Mouse (Mus musculus) hindbrain, postnatal 0 days (tissue): ENCODE data around the gene Naa35. TPM values are rescaled to one million over a fixed set of nuclear protein-coding genes. Genes with fewer than 3 reads are reported as not detected.
"Not testable (repeated sequence)": the region's sequence is repeated elsewhere in the genome, so short reads cannot be mapped to it uniquely, and the experiment has no call there.

Source experiments
- ATAC-seq: fragments of 200-750 bp; cut with Nextera tagmentation; 2 replicates; pipeline ENCODE4 v1.8.0; 2017; ENCODE audit warnings: mild to moderate bottlenecking, moderate TSS enrichment, moderate library complexity
- DNase-seq: peaks from one replicate; pipeline ENCODE4 v3.0.0-alpha.2; 2015; ENCODE audit warnings: low spot score
- H3K27ac ChIP-seq: fragments of 300-500 bp; sonication (generic); 2 replicates; pipeline ENCODE4 v1.5.1; 2014; ENCODE audit warnings: mild to moderate bottlenecking
- H3K27me3 ChIP-seq: fragments of 300-500 bp; sonication (generic); 2 replicates; pipeline ENCODE4 v1.6.1; 2014; ENCODE audit warnings: low read length, mixed read lengths; ENCODE audit not compliant: insufficient read depth
- H3K36me3 ChIP-seq: fragments of 300-500 bp; sonication (generic); 2 replicates; pipeline ENCODE4 v1.6.1; 2014; ENCODE audit warnings: low read length, mixed read lengths; ENCODE audit not compliant: insufficient read depth
- H3K4me1 ChIP-seq: fragments of 300-500 bp; sonication (generic); 2 replicates; pipeline ENCODE4 v1.6.1; 2014; ENCODE audit warnings: antibody characterized with exemption, low read length, mixed read lengths; ENCODE audit not compliant: insufficient read depth
- H3K4me2 ChIP-seq: fragments of 300-500 bp; sonication (generic); 2 replicates; pipeline ENCODE4 v1.6.1; 2014; ENCODE audit warnings: low read depth, mild to moderate bottlenecking, low read length, moderate library complexity, mixed read lengths
- H3K4me3 ChIP-seq: fragments of 300-500 bp; sonication (generic); 2 replicates; pipeline ENCODE4 v1.5.1; 2014; ENCODE audit warnings: low read length
- H3K9ac ChIP-seq: fragments of 300-500 bp; sonication (generic); replicated peaks from 2 replicates; pipeline ENCODE4 v1.6.1; 2014; ENCODE audit warnings: mild to moderate bottlenecking, low read length, moderate library complexity, mixed read lengths
- H3K9me3 ChIP-seq: fragments of 300-500 bp; sonication (generic); 2 replicates; pipeline ENCODE4 v1.6.1; 2016; ENCODE audit warnings: low read length, mixed read lengths
- CTCF ChIP-seq: IDR thresholded peaks from 2 replicates; pipeline ENCODE4 v1.5.1; 2016; ENCODE audit warnings: antibody characterized with exemption, control low read depth, low read depth
- WGBS: fragments of 180-500 bp; shearing (Covaris S2); extraction: QIAGEN DNeasy Blood & Tissue Kit; methylation state at CpG from one replicate; pipeline ENCODE4 v1.1.7; 2014; 5-methylcytosine and 5-hydroxymethylcytosine counted together
- polyA plus RNA-seq: library from polyadenylated mRNA; unstranded; fragments of >200 nt; fragmentation: Nextera tagmentation; extraction: Ambion mirVana; gene quantifications from 2 replicates; pipeline ENCODE4 v1.2.1, GENCODE M21; 2015
- total RNA-seq: library from RNA; depleted of rRNA; stranded (reverse); fragments of >200 nt; gene quantifications from 2 replicates; pipeline ENCODE4 v1.2.3, GENCODE M21; 2014

The Naa35 gene
- total and polyA plus RNA-seq, 2 experiments from 2014 or later = 98.5 to 99.6 TPM

DNA sequence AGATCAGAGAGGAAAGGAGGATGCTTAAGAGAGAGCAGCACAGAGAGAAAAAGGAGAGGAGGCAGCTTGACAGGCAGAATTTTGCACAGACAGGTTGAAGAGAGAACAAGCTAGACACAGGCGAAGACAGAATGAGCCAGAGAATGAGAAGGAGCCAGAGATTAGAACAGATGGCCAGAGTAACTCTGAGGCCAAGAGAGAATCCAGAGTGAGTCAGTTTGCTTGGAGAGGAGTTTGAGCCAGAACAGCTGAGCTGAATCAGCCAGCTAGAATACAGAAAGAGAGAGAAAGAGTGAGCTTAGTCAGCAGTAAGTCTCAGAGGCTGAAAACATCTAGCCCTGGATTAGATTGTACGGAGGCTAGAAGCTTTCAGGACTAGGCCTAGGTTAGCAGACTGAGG is 12.5 kb upstream of the Naa35 start:
- H3K9me3 ChIP-seq = no peaks in the 10 kb centered on the region
- no peak for DNase-seq
- no peak overlapping the region for H3K4me2 ChIP-seq
- H3K9ac ChIP-seq = no peak overlapping the region
- H3K27ac ChIP-seq = no peak overlapping the region
- no peaks in the 10 kb centered on the region for H3K36me3 ChIP-seq
- no peak overlapping the region for H3K4me3 ChIP-seq
- no peak for ATAC-seq
- no peak for TF ChIP-seq CTCF
- no peaks in the 10 kb centered on the region for H3K27me3 ChIP-seq
- no peaks in the 10 kb centered on the region for H3K4me1 ChIP-seq
- WGBS = 69% methylated on average over 2 of the region's 2 CpGs

DNA sequence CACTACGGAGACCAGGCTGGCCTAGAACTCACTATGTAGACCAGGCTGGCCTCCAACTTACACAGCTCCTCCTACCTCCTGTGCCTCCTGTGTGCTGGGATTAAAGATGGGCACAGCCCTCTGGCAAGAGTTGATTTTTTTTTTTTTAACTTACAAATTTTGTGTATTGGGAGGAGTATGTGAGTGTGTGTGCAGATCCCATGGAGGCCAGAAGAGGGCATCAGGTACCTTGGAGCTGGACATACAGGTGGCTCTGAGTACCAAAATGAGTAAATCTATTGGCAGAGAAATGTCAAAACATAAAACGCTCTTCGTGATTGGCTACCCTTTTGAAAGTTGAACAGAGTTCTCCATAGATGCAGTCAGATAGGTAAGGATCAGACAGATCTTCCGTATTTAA is 4.1 kb upstream of the Naa35 start:
- H3K36me3 ChIP-seq = no peaks in the 10 kb centered on the region
- H3K4me2 ChIP-seq = no peak overlapping the region
- ATAC-seq (no peak), DNase-seq (no peak)
- no peaks in the 10 kb centered on the region for H3K4me1 ChIP-seq
- no peaks in the 10 kb centered on the region for H3K9me3 ChIP-seq
- WGBS = 94% methylated on average over 4 of the region's 4 CpGs
- no peak overlapping the region for H3K27ac ChIP-seq
- H3K4me3 ChIP-seq = no peak overlapping the region
- H3K9ac ChIP-seq = no peak overlapping the region
- H3K27me3 ChIP-seq = no peaks in the 10 kb centered on the region
- no peak; the same call in 1 of the 2 replicates for TF ChIP-seq CTCF

DNA sequence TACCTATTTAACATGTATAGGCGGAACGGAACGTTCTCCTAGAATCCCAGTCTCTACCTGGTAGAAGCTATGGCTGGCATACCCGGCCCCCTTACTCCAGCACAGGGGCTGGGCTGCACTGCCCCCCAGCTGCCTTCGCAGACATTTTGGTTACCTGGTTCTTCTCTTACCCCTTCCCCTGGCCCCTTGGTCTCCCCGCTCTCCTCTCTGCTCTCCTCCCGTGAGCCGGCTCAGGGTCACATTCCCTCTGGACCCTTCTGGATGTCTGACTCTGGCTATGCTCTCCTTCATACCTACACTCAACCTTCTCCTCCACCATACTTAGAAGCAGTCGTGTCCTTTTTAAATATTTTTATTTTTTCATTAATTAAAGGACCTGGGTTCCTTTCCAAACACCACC is 578 bp upstream of the Naa35 start:
- peak overlapping the region; percentile 80 for H3K27ac ChIP-seq
- peak overlapping the region; percentile 67 for H3K9ac ChIP-seq
- H3K27me3 ChIP-seq = no peaks in the 10 kb centered on the region
- DNase-seq (peak; percentile 63), ATAC-seq (peak; percentile 39)
- peak overlapping the region; percentile 89 for H3K4me3 ChIP-seq
- 5% methylated on average over 9 of the region's 9 CpGs for WGBS
- no peaks in the 10 kb centered on the region for H3K9me3 ChIP-seq
- H3K4me1 ChIP-seq = peaks cover 15% of the 10 kb centered on the region; the same call in 1 of the 2 replicates
- peak; percentile 66 for TF ChIP-seq CTCF
- H3K36me3 ChIP-seq = peaks cover 7% of the 10 kb centered on the region; the same call in 1 of the 2 replicates
- peak overlapping the region; percentile 96 for H3K4me2 ChIP-seq

DNA sequence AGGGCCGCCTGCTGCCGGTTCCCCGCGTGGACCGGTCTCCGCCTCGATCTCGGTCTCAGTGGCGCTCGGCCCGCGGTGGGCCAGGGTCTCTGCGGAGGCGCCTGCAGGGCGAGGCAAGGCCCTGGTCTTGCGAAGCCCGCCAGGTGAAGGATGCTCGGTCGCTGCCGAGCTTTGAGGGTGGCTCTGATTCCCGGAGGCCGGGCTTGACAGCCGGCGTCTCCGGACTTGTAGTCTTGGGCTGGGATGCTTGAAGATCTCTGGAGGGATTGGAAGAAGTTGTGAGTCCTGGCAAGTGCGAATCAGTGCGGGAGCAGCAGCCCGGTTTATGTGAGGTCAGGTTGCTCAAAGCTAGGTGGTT is 568 bp downstream of the Naa35 start:
- H3K4me3 ChIP-seq = peak overlapping the region; percentile 89
- peak overlapping the region; percentile 80 for H3K4me2 ChIP-seq
- H3K9me3 ChIP-seq = no peaks in the 10 kb centered on the region
- ATAC-seq (no peak; the same call in 1 of the 2 replicates), DNase-seq (no peak)
- H3K36me3 ChIP-seq = peaks cover 17% of the 10 kb centered on the region; the same call in 1 of the 2 replicates
- TF ChIP-seq CTCF = no peak
- H3K4me1 ChIP-seq = peaks cover 15% of the 10 kb centered on the region; the same call in 1 of the 2 replicates
- peak overlapping the region; percentile 90 for H3K9ac ChIP-seq
- no peaks in the 10 kb centered on the region for H3K27me3 ChIP-seq
- peak overlapping the region; percentile 88 for H3K27ac ChIP-seq
- 0% methylated on average over 28 of the region's 28 CpGs for WGBS

GRCm38 (mm10) chr13:59587201-59587600 is 2.1 kb downstream of the Naa35 start:
- no peak overlapping the region for H3K4me3 ChIP-seq
- H3K9me3 ChIP-seq = no peaks in the 10 kb centered on the region
- 0 out of 2 replicates have a peak overlapping the region, but pooled peaks have one; percentile 80 for H3K4me2 ChIP-seq
- TF ChIP-seq CTCF = no peak
- H3K9ac ChIP-seq = no peak overlapping the region; the same call in 1 of the 2 replicates
- DNase-seq (no peak), ATAC-seq (no peak)
- peaks cover 15% of the 10 kb centered on the region; the same call in 1 of the 2 replicates for H3K4me1 ChIP-seq
- WGBS = 96% methylated on average over 2 of the region's 2 CpGs
- peaks cover 26% of the 10 kb centered on the region for H3K36me3 ChIP-seq
- no peaks in the 10 kb centered on the region for H3K27me3 ChIP-seq
- H3K27ac ChIP-seq = no peak overlapping the region

DNA sequence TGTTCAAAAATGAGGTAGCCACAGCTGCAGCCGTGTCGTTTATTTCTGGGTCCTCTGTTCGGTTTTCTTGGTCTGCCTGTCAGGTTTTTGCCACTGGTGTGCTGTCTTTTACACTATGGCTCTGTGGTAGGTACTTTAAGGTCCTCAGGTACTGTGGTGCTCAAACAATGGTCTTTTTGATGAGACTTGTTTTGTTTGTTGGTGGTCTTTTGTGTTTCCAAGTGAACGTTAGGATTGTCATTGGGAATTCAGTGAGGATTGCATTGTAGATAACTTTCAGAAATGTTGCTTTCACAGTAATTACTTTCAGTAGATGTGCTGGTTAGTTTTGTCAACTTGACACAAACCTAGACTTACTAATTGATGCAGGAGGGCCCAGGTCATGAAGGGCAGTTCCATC is 4.6 kb downstream of the Naa35 start:
- Histone ChIP-seq H3K27ac (no peak overlapping the region), H3K9ac (no peak overlapping the region), H3K27me3 (no peaks in the 10 kb centered on the region), H3K4me2 (no peak overlapping the region), H3K4me1 (peaks cover 15% of the 10 kb centered on the region; the same call in 1 of the 2 replicates), H3K9me3 (no peaks in the 10 kb centered on the region), H3K4me3 (no peak overlapping the region), H3K36me3 (peaks cover 34% of the 10 kb centered on the region)
- 82% methylated on average over 4 of the region's 4 CpGs for WGBS
- no peak for TF ChIP-seq CTCF
- ATAC-seq (no peak), DNase-seq (no peak)

GRCm38 (mm10) chr13:59590691-59591090 is 5.6 kb downstream of the Naa35 start:
- WGBS = 81% methylated on average over 4 of the region's 4 CpGs
- DNase-seq (no peak), ATAC-seq (no peak)
- H3K27ac ChIP-seq = no peak overlapping the region
- H3K4me3 ChIP-seq = no peak overlapping the region
- H3K27me3 ChIP-seq = no peaks in the 10 kb centered on the region
- TF ChIP-seq CTCF = no peak
- peaks cover 15% of the 10 kb centered on the region; the same call in 1 of the 2 replicates for H3K4me1 ChIP-seq
- no peak overlapping the region for H3K9ac ChIP-seq
- H3K4me2 ChIP-seq = no peak overlapping the region
- H3K36me3 ChIP-seq = peaks cover 37% of the 10 kb centered on the region
- no peaks in the 10 kb centered on the region for H3K9me3 ChIP-seq

GRCm38 (mm10) chr13:59592058-59592457 is 7.0 kb downstream of the Naa35 start:
- not testable (repeated sequence) for H3K27me3 ChIP-seq, DNase-seq, H3K9me3 ChIP-seq, H3K4me3 ChIP-seq, H3K9ac ChIP-seq, H3K4me1 ChIP-seq, H3K4me2 ChIP-seq, ATAC-seq, H3K27ac ChIP-seq
- H3K36me3 ChIP-seq = peaks cover 45% of the 10 kb centered on the region
- WGBS = over 99% methylated on average over 3 of the region's 3 CpGs
